Mouse (Mus musculus) thymus, postnatal 0 days (tissue): ENCODE results near the gene Tubb3. TPM values are rescaled to one million over a fixed set of nuclear protein-coding genes. Genes with fewer than 3 reads are reported as not detected.
"Not testable (repeated sequence)": the region's sequence is repeated elsewhere in the genome, so short reads cannot be mapped to it uniquely, and the experiment has no call there.

Source experiments
- DNase-seq: peaks from one replicate; pipeline ENCODE4 v3.0.0-alpha.2; 2015; ENCODE audit warnings: low spot score
- polyA plus RNA-seq: library from polyadenylated mRNA; unstranded; fragments of >200 nt; fragmentation: Nextera tagmentation; extraction: Ambion mirVana; gene quantifications from 2 replicates; pipeline ENCODE4 v1.2.1, GENCODE M21; 2015

Tubb3 gene
- polyA plus RNA-seq, 1 experiment from 2014 or later = 11.9 TPM

DNA sequence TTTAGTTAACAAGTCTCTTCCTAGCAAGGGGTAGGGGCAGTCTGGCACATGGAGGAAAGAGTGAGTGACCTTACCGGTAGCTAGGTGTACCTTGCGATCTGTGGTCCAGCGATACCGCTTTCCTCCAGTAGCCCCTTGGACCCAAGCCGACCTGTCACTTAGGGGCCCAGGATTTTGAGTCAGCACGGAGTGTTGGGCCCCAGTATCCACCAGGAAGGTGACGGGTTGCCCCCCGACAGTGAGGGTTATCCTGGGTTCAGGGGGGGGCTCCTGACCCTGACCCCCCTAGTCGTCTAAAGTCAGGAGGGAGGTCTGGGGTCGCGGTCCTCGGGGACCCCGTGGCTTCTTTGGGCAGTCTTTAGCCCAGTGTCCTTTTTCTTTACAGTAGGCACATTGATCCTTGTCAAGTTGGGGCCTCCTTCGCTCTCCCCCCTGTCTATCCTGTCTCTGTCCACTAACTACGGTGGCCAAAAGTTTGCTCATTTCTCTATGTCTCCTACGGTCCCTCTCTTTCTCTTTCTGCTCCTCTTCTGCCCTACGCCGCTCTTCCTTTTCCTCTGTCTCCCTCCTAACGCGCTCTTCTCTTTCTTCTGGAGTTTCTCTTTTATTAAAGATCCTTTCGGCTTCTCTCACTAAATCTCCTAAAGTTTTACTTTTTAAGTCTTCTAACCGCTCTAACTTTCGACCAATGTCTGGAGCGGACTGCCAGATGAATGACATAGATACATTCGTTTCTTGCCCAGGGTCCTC is 20.6 kb downstream of the Tubb3 start:
- DNase-seq = no peak

DNA sequence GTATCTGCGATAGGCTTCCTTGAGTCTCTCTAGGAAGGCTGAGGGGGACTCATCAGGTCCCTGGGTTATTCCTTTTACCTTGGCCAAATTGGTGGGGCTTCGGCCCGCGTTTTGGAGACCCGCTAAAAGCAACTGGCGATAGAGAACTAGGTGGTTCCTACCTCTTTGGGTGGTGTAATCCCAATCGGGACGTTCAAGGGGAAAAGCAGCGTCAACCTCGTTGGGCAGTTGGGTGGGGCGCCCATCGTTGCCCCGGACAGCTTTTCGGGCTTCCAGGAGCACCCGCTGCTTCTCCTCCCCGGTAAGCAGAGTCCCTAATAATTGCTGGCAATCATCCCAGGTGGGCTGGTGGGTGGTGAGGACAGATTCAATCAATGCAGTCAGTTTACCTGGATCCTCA is 21.2 kb downstream of the Tubb3 start:
- no peak for DNase-seq

DNA sequence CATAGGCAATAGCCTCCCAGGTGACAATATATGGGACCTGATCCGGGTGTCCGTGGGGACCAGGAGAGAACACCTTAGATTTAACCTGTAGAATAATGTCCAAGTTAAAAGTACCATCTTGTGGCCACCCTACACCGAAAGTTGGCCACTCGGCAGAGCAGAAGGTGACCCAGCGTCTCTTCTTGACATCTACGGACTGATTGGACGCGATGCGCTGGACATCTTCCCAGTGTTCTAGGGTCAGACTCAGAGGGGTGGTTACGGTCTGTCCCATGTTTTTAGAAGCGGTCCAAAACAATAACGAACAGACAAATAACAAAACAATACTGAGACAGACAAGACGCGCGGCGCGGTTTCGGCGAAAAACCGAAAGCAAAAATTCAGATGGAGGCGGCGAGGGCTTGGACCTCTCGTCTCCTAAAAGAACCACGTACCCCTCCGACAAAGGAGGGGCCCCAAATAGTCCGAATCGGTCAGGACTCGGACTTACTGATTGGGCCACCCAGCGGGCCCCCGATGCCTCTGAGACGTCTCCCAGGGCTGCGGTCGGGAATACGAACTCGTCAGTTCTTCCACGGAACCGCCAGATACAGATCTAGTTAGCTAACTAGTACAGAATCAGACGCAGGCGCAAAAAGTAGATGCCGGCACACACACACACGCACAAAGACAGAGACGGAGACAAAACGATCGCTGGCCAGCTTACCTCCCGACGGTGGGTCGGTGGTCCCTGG is 22.2 kb downstream of the Tubb3 start:
- DNase-seq = not testable (repeated sequence)

DNA sequence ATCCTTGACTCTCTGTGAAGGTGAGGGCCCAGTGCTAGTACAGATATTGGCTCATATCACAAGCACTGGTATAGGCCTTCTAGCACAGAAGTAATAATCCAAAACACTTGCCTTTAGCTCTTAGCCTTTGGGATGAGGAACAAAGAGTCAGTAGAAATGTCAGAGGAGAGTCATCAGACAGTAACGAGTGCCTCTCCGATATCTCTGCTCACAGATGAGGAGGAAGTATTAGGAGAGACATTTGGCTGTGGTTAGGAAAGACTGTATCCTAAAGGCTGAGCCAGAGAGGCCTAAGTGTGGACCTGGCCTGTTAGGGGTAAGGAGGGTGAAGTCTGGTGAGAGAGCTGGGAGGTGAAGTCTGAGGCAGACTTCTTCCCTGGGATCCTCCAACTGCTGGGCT is 30.6 kb downstream of the Tubb3 start:
- no peak for DNase-seq

DNA sequence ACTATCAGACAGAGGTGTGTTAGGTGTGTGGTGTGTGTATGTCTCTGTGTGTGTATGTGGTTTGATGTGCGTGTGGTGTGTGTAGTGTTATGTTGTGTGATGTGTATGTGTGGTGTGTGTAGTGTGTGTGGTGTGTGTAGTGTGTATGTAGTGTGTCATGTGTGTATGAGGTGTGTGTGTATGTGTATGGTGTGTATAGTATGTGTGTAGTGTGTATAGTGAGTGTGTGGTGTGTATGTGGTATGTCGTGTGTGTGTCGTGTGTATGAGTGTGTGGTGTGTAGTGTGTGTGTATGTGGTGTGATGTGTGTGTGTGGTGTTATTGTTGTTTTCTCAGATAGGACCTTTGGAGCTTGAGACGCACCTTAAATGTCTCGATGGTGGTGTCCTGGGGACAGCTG is 31.1 kb downstream of the Tubb3 start:
- no peak for DNase-seq

DNA sequence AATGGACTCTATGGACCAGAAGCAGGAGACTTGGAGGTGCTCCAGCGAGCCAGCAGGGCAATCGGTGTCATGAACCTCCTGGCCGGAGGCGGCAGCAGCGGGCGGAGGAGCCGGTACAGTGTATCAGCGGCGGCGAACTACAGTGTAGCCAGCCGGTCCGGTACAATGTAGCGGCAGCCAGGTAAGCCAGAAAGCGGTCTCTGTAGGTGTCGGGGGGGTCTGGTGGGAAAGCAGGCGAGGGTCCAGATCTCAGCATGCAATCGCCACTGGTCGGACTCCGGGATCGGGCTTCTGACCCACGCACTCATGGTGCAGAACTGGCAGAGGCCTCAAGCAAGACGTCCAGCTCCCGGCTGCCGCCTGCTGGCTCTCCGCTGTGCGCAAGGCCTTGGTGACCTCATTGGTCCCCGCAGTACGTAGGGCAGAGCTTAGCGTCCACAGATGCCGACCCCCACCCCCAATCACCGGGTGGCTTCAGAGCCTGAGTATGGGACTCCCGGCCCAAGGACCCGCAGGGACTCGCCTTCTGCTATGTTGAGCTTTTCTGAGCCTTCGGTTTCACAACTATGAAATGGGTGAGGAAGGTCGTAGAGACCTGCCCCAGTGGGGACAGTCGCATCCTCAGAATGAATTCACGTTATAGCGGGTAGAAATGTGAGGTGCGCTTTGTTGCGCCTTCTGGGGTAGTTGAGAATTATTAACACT is 31.8 kb downstream of the Tubb3 start:
- DNase-seq = peak; percentile 90

DNA sequence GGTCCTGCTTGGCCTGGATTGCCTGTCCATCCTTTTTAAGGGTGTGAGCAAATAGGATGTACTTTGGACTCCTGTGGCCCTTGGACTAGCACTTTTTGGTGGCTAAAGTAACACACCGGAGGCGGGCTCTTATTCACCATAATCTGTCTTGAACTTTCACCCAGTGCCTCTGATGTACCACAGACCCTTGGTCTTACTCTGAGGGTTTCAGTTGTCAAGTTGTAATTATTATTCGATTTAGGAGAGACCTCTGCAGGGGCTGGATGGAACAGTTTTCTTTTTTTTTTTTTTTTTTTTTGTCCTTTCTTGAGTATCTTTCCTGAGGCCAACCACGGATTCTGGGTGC is 32.3 kb downstream of the Tubb3 start:
- DNase-seq = no peak

DNA sequence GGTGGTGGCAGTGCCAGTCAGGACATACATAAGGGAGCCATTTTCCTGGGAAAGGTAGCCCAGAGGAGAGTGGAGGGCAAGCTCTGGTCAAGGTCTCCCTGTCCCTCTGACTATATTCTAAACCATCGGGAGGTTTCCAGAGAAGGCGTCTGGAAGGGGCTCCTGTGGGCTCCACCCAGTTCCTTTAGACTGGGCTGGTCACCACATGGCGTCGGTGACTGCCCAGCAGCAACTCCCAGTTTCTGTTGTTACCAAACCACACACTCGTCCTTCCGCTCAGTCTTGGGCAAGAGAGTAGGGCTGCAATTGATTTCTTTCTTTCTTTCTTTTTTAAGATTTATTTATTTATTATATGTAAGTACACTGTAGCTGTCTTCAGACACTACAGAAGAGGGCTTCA is 32.9 kb downstream of the Tubb3 start:
- DNase-seq = no peak

DNA sequence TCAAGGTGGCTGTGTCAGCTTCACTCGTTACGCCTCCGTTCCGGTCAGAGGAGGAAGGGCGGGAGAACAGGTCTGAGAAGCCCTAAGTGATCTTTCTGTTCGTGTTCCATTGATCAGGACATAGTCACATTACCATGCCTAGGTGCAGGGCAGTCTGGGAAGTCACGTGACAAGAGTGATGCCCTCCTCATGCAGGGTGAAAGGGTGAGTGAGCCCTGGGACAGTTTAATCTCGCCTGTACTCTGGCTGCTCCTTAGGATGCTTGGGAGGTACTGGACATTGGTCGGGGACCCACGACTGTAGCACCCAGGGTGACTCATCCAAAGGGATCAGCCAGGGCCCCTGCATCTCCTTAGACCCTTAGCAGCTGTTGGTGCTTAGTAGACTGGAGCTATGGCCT is 34.8 kb downstream of the Tubb3 start:
- DNase-seq = no peak

DNA sequence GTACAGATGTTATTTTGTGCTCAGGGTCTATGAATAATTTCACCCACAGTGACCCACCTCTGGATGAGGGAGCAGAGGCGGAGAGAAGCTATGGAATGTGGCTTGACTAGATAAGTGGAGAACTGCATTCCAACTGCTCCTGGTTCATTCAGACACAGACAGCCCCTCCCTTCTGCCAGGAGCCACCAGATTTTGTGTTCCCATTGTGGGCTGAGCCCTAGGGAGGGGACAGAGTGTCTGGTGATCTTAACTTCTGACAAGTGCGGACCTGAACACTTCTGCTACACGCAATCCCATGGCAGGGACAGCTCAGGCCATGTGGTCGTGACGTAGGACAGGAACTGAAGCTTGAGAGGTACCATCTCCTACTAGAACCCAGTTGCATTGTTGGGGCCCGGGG is 35.6 kb downstream of the Tubb3 start:
- DNase-seq = no peak

DNA sequence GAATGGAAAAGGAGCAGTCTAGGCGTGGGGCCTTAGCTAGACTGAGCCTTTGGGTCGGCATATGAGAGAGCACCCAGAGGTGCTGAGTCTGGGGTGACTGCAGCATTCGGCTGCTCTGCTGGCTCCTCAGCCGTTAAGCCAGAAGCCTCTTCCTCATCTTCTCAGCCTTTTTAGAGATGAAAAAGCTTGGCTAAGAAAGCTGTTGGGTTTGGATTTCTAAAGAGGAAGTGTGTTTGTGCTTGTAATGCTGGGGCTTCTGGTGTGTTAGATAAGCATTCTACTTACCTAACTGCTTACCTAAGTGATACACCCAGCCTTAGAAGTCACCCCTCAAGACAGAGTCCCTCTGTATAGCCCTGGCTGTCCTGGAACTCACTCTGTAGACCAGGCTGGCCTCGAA is 39.6 kb downstream of the Tubb3 start:
- DNase-seq = no peak

DNA sequence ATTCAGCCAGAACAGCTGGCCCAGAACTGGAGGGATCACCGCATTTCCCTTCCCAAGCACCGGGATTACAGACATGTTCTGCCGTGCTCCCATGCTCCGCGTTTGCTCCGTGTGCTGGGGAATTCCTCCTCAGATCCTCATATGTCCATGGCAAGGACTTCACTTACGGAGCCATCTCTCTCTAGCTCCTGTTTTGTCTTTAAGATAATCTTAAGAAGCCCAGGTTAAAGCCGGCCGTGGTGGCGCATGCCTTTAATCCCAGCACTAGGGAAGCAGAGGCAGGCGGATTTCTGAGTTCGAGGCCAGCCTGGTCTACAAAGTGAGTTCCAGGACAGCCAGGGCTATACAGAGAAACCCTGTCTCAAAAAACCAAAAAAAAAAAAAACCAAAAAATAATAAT is 40.5 kb downstream of the Tubb3 start:
- DNase-seq = not testable (repeated sequence)

DNA sequence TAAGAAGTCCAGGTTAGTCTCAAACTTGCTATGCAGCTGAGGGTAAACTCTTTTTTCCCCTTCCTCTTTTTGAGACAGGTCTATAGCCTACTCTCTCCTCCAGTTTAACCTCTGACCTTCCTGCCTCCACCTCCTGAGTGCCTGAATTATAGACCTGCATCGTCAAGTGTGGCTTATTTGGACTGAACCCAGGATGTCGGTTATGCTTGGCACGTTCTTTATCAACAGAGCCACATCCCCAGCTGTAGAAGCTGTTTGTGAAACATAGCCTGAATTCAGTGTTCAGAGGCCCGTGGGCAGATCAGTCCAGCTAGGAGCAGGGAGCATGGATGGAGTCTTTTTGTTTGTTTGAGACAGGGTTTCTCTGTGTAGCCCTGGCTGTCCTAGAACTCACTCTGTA is 40.9 kb downstream of the Tubb3 start:
- DNase-seq = no peak

DNA sequence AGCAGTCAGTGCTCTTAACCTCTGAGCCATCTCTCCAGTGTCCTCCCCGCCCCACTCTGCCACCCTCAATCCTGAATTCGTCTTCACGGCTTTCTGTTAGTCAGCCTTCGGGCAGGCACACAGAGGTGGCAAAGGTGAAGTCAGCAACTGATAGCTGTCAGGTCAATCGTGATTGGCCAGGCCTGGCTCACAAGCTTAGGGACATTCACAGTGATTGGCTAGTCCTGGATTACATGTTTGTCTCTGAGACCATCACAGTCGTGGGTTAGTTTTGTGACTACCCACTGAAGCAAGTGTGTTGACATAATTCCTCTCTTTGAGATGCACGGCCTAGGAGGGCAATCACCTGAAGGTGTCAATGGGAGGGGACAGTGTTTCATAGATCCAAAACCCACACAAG is 42.1 kb downstream of the Tubb3 start:
- no peak for DNase-seq

DNA sequence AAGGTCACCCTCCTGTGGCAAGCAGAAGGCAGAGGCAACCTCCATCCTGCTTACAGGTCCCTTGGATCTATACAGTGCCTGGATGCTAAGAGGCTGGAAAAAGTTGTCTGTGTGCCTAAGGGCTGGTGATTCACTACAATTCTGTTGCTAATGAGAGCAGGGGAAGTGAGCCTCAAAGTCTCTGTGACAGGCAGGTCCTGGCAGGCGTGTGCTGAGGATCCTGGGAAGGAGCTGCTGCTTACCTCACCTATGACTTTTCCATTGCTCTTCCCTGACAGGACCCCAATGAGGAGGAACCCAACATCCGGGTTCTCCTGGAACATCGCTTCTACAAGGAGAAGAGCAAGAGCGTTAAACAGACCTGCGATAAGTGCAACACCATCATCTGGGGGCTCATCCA is 42.7 kb downstream of the Tubb3 start:
- no peak for DNase-seq

DNA sequence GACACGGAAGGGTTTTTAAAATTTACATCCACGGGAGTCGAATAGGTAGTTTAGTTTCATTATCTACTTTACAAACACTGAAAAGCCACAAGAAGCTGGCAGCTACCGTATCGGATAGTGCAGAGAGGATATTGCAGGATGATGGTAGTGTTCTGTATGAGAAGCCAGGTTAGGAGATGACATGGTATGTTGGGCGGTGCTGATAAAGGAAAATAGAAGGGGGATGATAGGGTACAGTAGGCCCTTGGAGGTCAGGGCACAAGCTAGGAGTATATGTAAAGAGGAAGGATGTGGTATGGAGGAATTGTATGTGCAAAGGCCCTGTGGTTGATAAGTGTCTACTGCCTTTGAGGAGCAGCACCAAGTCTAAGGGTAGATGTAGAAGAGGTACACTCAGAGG is 43.3 kb downstream of the Tubb3 start:
- DNase-seq = no peak

DNA sequence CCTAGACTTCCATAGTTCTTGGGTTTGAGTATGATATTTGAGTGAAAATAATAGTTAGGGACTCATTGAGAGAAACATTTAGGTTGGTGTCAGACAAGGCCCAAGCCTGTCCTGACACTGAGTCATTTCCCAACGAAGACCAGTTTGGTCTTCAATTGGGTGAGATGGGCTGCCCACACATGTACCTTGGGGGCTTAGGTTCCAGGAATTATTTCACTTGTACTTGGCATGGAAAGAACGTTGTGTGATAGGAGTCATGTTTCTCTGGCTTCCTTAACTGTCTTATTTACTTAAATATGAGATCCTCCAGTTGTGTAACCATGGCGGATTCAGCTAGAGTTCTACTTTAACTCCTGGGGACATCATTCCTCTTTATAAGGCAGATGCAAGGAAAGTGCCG is 52.4 kb downstream of the Tubb3 start:
- DNase-seq = no peak

DNA sequence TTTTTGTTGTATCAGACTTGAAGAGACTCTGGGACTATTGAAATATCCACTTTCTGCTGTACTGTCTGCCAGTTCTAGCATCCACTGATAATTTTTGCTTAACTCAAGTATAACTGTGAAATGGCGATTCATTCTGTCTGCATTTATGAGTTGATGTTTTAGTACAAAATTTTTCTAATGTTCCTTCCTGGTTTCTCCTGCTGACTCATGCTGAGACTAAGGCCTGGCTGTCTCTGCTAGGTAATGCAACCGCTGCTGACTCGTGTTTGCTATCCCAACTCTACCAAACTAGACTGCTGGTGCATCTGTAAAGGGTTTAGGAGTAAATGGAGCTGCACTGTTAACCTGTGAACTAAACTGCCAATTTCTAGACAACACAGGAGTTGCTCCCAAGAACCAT is 56.3 kb downstream of the Tubb3 start:
- no peak for DNase-seq
